Mouse (Mus musculus) layer of hippocampus, adult 9-10 months (tissue): ENCODE measurements around the gene Gm42517.

Source experiments
- DNase-seq: peaks from one replicate; pipeline ENCODE4 v3.0.0; 2022; ENCODE audit warnings: low spot score

The Gm42517 gene

DNA sequence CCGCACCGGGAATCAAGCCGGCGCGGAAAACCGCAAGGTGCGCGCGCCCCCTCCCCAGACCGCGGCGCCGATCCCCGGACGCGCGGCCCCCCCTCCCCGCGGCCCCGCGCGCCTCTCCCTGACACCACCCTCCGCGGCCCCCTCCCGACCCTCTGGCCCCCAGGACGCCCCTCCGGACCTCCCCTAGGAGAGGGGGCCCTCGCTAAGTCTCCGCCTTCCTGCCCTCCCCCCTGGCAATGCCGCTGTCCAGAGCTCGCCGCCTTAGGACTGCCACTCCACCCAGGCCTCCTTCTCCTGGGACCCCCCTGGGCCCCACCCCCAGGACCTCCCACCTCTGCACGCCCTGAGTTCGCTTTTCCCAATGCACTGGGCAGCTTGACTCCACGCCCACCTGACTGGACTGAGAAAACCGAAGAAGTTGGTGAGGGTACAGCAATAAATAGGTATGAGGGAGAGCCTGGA, at the start of gene Gm42517:
Gene Gm42517 (minus strand): TSS at position 52 of the 462 bp plus-strand sequence.
- no peak for DNase-seq

DNA sequence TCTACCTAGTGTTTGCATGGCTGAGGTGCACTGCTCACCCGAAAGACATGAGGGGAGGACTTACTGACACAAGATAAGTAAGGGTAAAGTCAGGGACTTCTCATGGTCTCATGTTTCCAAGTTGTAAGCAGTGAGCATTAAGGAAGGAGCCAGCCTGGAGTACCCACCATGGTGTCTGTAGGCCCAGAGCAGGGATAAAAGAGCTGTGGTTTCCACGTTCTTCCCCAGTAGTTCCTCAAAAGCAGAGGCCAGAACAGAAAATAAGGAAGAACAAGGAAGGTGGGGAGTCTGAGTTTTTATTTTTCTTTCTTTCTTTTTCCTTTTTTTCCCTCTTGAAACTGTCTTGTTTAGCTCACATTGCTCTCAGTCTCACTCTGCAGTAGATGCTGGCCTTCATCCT, 47.0 kb upstream of the Gm42517 start:
- no peak for DNase-seq

DNA sequence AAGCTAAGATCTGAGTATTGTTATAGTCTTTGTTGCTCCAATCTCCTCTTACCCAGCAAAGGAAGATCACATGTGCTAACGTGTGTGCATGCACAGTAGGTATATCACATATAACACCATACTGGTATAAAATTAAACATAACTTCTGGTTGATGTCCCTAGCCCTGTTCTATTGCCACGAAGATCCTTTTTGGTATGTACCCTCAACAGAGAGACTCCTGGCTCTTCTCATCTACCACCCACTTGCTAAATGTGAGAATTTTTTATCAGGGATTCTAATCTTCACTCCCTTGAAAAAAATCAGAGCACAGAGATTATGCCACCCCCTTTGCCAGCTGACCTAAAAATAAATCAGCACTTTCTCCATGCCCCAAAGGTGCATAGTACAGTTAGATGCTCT, 39.3 kb upstream of the Gm42517 start:
- DNase-seq, result no peak

DNA sequence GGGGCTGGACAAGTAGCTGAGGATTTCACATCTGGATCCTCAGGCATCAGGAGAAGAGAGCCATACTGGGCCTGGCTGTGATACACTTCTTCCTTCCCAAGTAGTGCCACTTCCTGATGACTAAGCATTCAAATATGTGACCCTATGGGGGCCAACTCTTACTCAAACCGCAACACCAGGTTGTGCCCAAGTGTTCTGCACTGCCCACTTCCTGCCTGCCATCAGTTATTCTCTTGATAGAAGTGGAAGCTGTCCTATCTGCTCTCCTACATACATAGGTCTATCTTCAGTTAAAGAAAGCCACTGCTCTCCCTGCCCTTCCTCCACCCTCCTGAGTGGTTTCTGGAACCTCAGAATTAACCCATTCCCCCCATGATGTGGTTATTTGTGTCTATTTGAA, 37.7 kb upstream of the Gm42517 start:
- no peak for DNase-seq

DNA sequence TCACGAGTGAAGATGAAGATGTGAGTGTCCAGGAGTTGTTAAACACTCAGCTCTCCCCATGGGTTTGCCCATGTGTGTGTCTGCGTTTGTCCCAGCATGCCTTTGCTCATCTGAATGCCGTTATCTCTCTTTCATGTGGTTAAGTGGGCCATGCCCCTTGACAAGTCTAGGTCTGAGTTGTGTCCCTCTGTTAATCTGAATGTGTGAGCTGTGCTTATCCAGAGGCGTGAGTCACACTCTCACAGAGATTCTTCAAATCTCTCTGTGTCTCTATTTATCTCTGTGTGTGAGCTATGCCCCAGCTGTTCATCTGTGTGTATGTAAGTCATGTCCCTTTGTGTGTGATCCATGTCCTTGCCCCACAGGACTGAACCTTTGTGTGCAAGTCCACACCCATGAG, 35.7 kb upstream of the Gm42517 start:
- no peak for DNase-seq

DNA sequence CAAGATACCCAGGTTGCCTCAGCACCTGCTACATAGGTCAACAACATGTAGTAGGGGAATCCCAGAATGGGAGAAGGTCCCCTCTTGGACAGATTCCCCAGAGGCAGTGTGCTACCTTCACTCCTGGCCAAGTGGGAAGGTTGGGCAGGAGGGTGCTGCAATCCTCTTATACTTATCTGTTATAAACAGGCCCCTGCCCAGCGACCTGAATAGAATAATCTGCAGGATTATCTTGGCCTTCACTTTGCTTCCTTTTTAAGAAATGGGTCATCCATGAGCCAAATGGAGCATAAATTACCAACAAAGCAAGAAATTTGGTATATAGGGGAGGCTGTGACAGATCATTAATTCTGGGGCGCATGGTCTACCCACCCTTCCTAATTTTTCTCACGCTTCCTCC, 22.0 kb upstream of the Gm42517 start:
- no peak for DNase-seq

DNA sequence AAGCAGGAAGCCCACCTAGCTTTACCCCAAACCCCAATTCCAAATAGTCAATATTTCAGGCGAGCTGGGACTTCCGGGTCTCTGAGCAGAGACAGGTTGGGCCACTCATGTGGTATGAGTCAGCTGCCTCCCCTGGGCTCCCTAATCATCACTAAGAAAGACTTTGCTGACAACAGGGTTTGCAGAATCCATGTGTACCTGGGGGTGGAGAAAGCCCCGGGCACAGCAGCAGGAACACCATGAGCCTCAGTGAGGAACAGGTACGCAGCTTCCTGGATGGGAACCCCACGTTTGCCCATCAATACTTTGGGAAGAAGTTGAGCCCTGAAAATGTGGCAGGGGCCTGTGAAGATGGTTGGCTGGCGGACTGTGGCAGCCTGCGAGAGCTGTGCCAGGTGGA, 20.5 kb upstream of the Gm42517 start, which contains the start of gene Pde6b:
Gene Pde6b (plus strand): TSS at position 191 of the 400 bp plus-strand sequence.
- DNase-seq, result no peak

DNA sequence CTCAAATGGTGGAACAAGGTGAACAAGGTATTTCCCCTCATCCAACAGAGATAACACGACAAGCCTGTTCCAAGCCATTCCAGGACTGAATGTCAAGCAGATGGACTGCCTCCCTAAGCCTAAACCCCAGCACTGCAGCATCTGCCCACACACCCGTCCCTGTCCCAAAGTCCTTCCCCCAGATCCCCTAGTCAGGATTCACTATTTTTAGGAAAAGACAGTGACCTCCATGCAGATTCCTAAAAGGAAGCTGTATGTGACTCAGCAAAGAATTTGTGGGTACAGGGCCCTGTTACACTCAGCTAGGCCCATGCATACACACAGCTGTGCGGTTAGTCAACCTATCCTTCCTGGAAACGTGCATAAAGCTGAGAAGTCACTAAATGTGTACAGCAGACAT, 18.7 kb upstream of the Gm42517 start:
- no peak for DNase-seq

DNA sequence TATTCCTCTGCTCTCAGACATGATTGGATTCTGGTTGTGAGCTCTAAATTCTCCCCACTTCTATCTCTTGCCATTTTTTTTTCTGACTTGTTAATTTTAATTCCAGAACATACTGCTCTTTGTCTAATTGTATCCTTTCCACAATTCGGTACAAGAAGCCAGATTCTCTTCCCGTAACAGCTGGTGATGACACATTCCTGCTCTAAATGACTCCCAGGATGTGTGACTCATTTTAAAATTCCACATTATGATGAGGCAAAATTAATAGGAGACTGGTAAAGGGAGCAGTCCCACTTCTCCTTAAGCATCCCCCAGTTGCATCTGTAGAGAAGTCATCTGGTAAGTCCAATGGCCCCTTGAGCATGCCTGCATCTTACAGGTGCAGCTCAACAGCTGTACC, 17.9 kb upstream of the Gm42517 start:
- peak; percentile 69 for DNase-seq

DNA sequence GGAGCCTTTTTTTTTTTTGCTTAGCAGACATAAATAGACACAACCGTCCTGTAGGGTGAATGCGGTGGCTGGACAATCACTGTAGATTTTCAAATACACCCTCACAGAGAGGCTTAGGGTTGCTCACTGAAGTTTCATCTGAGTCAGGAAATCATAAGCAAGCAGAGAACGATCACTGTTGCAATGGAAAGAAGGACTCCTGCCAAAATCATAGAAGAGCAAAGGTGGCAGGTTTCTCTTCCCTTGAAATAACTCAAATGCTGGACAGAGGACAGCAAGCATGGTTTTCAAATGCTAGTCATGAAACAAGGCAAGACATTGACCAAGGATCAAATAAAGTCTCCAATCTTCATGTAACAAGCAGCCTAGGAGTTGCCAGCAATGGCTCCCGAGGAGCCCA, 10.6 kb upstream of the Gm42517 start:
- DNase-seq, result no peak

DNA sequence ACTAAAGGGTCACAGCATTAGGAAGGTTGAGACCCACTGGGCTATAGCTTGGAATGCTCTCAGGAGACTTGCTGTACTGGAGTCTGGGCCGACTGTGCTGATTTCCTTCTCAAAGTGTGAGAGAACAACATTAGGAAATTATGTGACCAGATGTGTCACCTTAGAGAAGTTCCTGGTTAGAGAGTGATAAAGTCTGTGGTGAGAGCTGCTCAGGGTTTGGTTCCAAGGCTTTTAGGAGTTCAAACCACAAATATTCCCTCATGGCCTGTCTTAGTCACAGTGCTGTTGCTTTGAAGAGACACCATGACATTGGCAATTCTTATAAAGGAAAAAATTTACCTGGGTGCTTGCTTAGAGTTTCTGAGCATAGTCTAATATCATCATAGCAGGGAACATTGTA, 8.3 kb upstream of the Gm42517 start:
- no peak for DNase-seq

DNA sequence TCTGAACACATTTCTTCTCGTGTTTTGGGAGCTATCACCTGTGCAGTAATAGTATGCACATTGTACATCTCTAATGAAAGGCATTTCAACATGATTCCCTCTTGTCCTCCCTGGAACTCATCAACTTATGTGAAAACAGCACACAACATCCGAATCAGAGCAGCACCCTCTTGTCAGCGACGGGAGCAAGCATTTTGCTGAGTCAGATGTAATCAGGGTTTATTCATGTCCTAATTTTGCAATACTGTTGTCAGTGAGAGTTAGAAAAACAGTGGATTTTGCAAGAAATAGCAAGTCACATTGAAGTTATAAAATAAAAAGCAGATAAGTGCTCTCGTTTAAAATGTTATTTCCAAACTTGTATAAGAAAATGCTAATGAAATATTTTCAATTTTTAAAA, 6.4 kb upstream of the Gm42517 start:
- DNase-seq, result no peak

DNA sequence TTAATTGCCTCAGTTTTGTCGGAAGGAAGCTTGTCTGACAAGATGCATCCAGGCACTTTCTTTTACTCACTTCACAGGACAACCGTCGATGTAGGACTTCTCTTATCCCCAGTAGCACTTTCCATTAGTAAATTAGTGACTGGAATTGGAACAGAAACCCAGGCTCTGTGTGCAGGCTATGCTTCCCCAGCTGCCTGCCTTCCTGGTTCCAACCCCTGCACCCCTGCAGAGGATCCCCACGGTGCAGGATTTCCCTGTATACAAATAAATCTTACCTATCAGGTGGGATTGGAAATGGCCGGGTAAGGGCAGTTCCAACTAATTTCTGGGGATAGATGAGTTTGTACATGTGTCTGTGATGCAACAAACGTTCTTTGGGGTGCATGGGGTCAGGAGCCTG, 2.2 kb upstream of the Gm42517 start:
- no peak for DNase-seq

DNA sequence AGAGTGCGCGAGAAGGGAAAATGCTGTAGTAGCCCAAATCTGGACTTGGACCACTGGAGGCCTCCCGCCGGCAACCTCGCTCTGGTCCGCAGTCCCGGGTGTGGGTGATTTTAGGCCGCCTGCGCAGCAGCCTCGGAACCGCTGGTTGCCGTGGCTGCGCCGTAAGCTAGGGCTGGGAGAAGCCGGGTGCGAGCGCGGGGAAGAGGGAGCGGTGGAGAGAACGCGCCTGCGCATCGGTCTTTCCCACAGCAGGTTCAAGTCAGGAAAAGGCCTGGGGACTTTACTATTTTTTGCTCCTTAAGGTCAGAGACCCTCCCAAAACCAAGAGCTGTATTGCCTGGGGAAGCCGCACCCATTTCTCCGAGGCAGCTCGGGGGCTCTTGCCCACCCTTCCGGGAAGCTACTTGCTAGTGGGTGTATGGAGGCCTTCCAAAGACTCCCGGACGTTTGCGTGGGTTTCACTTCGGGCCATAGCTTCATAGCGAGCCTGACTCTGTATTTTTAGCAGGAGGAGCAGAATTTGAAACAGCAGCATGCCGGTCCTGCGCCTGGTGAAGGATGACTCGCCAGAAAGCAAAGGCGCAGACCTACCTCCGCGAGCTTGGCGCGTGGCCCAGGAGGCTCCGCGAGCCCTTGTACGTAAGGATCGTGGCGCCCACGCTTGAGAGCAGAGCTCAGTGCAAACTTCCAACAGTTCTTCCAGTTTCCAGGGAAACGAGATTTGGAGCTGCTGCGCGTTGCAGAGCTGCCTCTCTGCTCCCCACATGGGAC, 1.3 kb upstream of the Gm42517 start:
- peak; percentile 72 for DNase-seq

DNA sequence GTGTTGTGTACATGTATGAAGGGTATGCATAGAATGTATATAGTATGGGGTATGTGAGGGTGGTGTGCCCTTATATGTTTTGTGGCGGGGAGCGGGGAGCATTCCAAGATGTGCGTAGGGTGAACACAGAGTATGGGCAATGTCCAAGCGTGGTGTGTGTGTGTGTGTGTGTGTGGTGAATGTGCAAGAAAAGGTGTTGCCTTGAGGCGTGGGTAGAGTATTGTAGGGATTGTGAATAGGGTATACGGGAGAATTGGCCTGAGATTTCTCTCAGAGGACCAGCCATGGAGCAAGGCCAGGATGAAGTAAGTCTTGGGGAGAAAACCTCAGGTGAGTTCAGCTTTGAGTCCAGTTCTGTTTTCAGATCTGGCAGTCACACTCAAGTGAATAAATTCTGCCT, 724 bp upstream of the Gm42517 start:
- no peak for DNase-seq

DNA sequence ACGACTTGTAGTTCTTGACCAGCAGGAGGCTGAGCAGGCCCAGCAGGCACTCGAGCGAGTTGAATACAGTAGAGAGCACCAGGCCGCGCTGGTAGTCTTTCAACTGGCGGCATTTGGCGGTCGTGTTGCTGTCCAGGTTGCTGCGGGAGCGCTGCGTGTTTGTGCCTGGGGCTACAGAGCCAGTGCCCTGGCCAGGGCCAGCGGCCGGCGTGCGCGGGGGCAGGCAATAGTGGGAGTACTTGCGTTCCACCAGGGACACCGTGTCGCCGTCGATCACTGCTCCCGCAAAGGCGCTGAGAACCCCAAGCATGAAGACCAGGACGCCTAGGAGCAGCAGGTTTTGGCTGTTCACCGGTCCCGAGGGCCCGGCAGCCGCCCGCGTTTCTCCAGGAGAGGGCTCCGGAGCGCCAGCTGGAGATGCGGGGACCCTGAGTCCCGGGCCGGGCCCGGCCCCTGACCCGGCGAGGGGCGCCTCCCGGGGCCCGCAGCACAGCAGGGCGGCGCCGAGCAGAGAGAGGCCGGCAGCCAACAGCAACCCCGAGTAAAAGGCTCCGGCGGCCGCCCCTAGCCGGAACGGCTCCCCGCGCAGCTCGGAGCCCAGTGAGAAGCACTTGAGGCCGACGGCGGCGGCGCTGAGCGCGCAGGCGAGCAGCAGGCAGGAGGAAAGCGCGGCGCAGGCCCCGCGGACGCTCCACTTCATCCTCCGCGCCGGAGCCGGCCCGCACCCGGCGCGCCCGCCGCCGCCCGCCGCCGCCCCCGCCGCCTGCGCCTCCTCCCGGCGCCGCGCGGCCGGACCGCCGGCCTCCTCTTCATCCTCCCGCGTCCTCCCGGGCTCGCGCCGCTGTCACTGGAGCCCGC, 509 bp downstream of the Gm42517 start:
- DNase-seq, result no peak

DNA sequence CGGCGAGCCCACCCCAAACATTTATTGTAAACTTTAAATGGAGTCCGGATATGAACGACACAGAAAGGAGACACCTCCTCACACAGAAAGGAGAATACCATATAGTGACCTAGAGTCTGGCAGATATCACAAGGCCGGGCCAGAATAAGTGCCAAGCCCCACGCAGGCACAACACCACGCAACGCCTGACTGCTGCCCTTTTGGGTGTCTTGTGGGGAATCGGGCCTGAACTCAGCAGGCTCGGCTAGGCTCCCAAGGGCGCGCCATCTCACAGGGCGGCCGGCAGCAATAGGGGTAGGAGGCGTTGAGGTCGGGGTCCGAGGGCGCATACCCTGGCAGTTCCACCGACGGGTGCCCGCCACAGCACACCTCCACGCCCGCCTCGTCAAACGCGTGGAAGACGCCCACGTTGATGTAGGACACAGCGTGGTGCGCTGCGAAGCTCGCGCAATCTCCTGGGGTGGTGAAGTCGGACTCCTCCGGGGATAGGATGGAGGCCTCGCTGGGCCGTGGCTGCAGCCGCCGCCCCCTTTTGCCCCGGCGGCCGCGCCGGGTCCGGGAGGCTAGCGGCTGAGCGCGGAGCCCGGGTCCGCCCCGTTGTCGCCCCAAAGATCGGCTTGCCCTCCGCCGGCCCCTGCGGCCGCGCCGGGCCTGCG, 1.3 kb downstream of the Gm42517 start:
- DNase-seq, result no peak

DNA sequence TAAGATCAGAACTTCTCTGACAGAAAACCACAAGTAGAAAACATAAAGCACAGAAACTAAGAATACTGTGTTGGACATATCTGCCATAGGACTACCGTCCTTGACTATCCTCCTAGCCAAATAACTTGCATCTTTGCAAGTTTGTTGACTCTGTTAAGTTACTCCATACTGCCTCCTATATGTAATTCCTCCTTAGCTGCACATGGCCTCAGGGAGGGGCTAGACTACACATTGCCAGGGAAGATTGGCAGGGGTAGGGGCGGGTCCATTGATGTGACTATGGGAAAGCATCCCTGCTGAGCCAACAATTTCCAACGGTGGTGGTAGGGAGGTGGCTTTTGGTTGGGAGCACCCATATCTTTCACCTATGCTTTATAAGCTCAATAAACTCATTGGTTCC, 5.4 kb downstream of the Gm42517 start:
- no peak for DNase-seq

DNA sequence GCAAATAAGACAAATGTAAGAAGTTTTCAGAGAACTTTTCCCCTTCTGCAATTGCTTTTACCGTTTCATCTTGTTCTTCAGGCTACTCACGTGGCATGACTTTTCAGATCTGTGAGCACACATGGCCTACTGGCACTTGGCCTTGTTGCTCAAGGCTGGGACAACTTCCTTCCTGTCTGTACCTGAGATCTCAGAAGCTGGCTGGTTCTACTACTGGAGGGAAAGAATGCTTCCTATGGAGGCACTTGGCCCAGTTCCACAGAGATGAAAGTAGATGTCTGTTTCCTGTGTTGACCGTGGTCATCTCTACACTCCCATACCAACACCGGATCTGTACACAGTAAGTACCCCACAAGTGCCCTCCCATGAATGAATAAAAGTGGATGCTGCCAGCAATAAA, 7.5 kb downstream of the Gm42517 start:
- no peak for DNase-seq

DNA sequence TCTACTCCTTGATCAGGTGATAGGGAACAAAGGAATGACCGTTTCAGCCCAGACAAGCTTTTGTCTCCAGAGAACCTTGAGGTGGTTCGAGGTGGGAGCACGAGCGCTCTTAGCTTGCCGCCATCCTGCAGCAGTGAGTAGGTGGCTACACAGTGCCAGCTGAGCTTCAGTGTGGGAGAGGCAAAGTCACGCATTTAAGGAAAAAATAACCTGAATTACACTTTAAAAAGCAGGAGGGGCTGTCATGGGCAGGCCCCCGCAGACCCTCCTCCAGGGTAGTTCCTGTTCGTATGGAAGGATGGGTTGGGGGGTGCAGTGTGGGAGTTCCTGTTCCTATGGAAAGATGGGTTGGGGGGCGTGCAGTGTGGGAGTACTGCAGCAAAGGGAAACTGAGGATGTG, 8.2 kb downstream of the Gm42517 start:
- no peak for DNase-seq

DNA sequence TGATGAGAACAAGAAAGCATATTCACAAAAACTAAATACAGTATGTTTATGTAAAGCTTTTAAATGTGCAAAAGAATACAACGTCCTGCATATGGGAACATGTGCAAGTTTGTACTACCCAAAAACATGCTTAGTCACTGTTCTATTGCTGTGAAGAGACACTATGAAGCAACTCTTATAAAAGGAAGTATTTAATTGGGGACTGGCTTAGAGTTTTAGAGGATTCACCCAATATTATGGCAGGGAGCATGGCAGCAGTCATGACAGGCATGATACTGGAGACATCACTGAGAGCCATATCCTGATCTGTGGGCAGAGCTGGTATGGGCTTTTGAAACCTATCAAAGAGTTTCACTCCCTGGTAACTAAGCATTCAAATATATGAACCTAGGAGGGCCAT, 9.9 kb downstream of the Gm42517 start:
- DNase-seq, result no peak

DNA sequence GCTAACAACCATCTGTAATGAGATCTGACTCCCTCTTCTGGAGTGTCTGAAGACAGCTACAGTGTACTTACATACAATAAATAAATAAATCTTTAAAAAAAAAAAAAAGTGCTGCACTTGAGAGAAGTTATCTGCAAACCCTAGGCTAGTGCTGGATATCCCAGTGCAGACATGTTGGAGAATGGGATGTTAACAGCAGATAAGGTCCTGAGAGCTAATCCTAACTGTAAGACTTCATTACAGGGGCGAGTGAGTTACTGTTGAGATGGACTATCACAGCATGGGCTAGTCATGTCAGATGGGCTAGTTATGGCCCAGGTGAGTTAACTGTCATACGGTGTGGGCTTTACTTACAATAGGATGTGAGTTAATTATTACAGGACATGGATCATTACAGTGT, 13.7 kb downstream of the Gm42517 start:
- DNase-seq, result no peak
